Mouse (Mus musculus) bone marrow, adult 2 months (tissue): Measurements from ENCODE around the gene Nr1h2.

Experiments
- CTCF ChIP-seq: fragments of 200-500 bp; IDR thresholded peaks from 2 replicates; pipeline ENCODE4 v1.5.1; 2011; ENCODE audit warnings: low read length, control low read depth; ENCODE audit not compliant: control insufficient read depth, insufficient read depth
- POLR2A ChIP-seq: fragments of 200-500 bp; IDR thresholded peaks from 2 replicates; pipeline ENCODE4 v1.6.1; 2011; ENCODE audit warnings: low read depth, mild to moderate bottlenecking, control low read depth, low read length, borderline replicate concordance; ENCODE audit not compliant: control insufficient read depth

DNA sequence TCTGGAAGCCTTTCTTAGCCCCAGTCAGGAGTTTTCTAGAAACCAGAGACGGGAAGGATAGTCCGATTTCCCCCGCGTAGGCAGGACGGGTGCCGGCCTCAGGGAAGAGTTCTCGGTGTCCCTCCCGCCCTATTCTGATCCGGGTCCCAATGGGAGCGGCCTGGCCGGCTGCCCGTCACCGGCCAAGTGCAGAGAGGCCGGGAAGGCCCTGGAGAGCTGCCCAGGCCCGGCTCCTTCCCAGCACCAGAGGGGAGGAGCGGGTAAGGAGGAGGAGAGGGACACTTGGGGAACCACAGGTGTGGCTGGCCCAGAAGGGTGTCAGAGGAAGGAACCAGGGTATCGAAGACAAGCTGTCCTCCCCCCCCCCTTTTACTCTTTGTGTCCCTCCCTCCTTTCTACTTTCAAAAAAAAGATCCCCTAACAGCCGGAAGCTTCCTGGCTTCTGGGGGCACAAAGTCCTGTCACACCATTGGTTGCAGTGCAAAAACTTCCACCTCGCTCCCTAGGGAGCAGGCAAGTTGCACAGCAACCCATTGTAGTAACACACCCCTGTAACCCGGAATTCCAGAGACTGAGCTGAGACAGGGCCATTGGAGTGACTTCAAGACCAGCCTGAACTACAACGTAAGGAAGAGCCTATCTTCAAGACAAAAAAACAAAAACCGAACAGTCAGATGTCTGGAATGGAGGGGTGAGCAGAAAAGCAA lies 28.5 kb downstream of the Nr1h2 start:
- TF ChIP-seq CTCF (no peak), POLR2A (no peak)
